ENCODE assay signal across 10 mouse cellular contexts in the genomic region with DNA sequence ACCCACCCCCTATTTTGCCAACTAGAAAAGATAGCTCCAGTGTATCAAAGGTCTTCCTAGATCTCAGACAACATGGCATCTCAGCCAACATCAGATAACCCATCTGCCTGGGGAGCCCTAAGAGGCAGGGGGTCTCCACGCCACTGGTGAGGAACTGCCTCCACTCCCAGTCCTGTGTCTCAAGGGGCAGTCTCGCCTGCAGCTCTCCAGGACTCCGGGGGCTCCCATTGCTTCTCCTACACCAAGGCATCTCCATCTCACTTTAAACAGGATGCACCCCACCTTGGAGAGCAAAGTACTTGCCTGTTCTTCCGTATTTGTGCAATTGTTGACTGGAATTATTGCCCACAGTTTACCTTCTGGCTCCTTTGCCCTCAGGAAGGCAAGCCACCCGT. TPM values are rescaled to one million over a fixed set of nuclear protein-coding genes. Genes with fewer than 3 reads are reported as not detected.
DNase-seq lines count a peak whose midpoint lies in the region; ATAC-seq and TF ChIP-seq lines count a peak whose summit lies in the region.
"Had no signal": no experiment of that assay in that cellular context is flagged by ENCODE, and none has a peak within 500 bp of the region (broad histone marks: within the 10 kb centered on the region; RNA-seq: fewer than 3 reads in every experiment).

No protein-coding gene starts in this region.

- no peak overlapping the region for H3K9ac ChIP-seq in lung, embryonic 16.5 days (ENCODE audit: low read length)
- H3K9ac ChIP-seq in intestine, embryonic 15.5 days, result no peak overlapping the region
- H3K9ac ChIP-seq in neural tube, embryonic 15.5 days (replicated peaks), result no peak overlapping the region
- H3K9ac ChIP-seq: forebrain, postnatal 0 days had no signal

- WGBS in lung, embryonic 16.5 days, result 56% methylated on average over 5 of the region's 5 CpGs
- 32% methylated on average over 5 of the region's 5 CpGs for WGBS in intestine, embryonic 15.5 days
- WGBS in neural tube, embryonic 15.5 days, result 72% methylated on average over 5 of the region's 5 CpGs

- no peak overlapping the region for H3K4me2 ChIP-seq in lung, embryonic 16.5 days (ENCODE audit: low read depth, low read length)
- no peak overlapping the region for H3K4me2 ChIP-seq in intestine, embryonic 15.5 days (replicated peaks)
- H3K4me2 ChIP-seq in neural tube, embryonic 15.5 days, result no peak overlapping the region

- DNase-seq in gastrocnemius, adult 2 months, result no peak
- DNase-seq in gastrocnemius, postnatal 25 days, result no peak
- no peak for DNase-seq in lung, postnatal 25 days (ENCODE audit: low spot score)
- DNase-seq in urinary bladder, postnatal 14 days (ENCODE audit: low spot score), result no peak
- DNase-seq in frontal cortex, postnatal 10 days (ENCODE audit: low spot score in 2 of 2), result no peak
- DNase-seq: cerebellum, adult 11 months; forebrain, postnatal 0 days had no signal

- no peak overlapping the region; the same call in 1 of the 2 replicates for H3K4me3 ChIP-seq in gastrocnemius, adult 2 months
- no peak overlapping the region for H3K4me3 ChIP-seq in lung, embryonic 16.5 days (ENCODE audit: low read length)
- H3K4me3 ChIP-seq in intestine, embryonic 15.5 days (replicated peaks), result no peak overlapping the region
- no peak overlapping the region for H3K4me3 ChIP-seq in neural tube, embryonic 15.5 days (replicated peaks)

- no peaks in the 10 kb centered on the region for H3K27me3 ChIP-seq in lung, embryonic 16.5 days (ENCODE audit: control insufficient read depth, insufficient read depth, low read depth, low read length)
- no peaks in the 10 kb centered on the region for H3K27me3 ChIP-seq in intestine, embryonic 15.5 days (replicated peaks)
- no peaks in the 10 kb centered on the region for H3K27me3 ChIP-seq in neural tube, embryonic 15.5 days (replicated peaks)

- no peaks in the 10 kb centered on the region for H3K9me3 ChIP-seq in lung, embryonic 16.5 days (ENCODE audit: control insufficient read depth, low read length)
- H3K9me3 ChIP-seq in intestine, embryonic 15.5 days, result no peaks in the 10 kb centered on the region
- H3K9me3 ChIP-seq in neural tube, embryonic 15.5 days (replicated peaks), result no peaks in the 10 kb centered on the region

- peak overlapping the region; percentile 80 for H3K27ac ChIP-seq in gastrocnemius, adult 2 months
- peak overlapping the region; percentile 67 for H3K27ac ChIP-seq in lung, embryonic 16.5 days (ENCODE audit: low read length)
- peak overlapping the region; percentile 91 for H3K27ac ChIP-seq in intestine, embryonic 15.5 days
- H3K27ac ChIP-seq in neural tube, embryonic 15.5 days (replicated peaks), result peak overlapping the region; percentile 45

- no peak for TF ChIP-seq CTCF in gastrocnemius, adult 2 months (IDR thresholded peaks at IDR 0.05)

- intact Hi-C loops in gastrocnemius, adult 2 months (cut with DNase I), result loop anchor here (2.0 kb wide), 1 partner anchor 41 kb away; a partner anchor contains a TSS

- no peaks in the 10 kb centered on the region; the same call in 1 of the 2 replicates for H3K36me3 ChIP-seq in lung, embryonic 16.5 days (ENCODE audit: control insufficient read depth, insufficient read depth, low read length)
- no peaks in the 10 kb centered on the region for H3K36me3 ChIP-seq in intestine, embryonic 15.5 days
- peaks cover 11% of the 10 kb centered on the region for H3K36me3 ChIP-seq in neural tube, embryonic 15.5 days

- no peak for ATAC-seq in lung, embryonic 16.5 days (ENCODE audit: low read depth)
- peak; percentile 35 for ATAC-seq in intestine, embryonic 15.5 days
- ATAC-seq in neural tube, embryonic 15.5 days (ENCODE audit: low FRiP score), result no peak

- H3K4me1 ChIP-seq in lung, embryonic 16.5 days (replicated peaks; ENCODE audit: control insufficient read depth, insufficient read depth, low read length), result peaks cover 18% of the 10 kb centered on the region
- H3K4me1 ChIP-seq in intestine, embryonic 15.5 days (replicated peaks), result peaks cover 29% of the 10 kb centered on the region
- peaks cover 29% of the 10 kb centered on the region for H3K4me1 ChIP-seq in neural tube, embryonic 15.5 days

RNA-seq across cellular contexts. Expression of a gene that starts 40.8 kb away (rescaled TPM):
- total RNA-seq in gastrocnemius, adult 2 months (2021), result 1 to 10 TPM; 3.4 to 5.1 TPM
- total RNA-seq in gastrocnemius, postnatal 25 days (2021), result 1 to 10 TPM; 2.7 to 2.8 TPM
- 1.2 and 1.5 TPM in 2 replicates for polyA plus RNA-seq in lung, embryonic 16.5 days (2015; fragmentation: Nextera tagmentation; extraction: Ambion mirVana)
- 1.8 TPM in 2 replicates for polyA plus RNA-seq in intestine, embryonic 15.5 days (2015; fragmentation: Nextera tagmentation; extraction: Ambion mirVana)
- 1.3 and 1.4 TPM in 2 replicates for polyA plus RNA-seq in neural tube, embryonic 15.5 days (2015; fragmentation: Nextera tagmentation; extraction: Ambion mirVana)
